7 mouse cellular contexts compared by ENCODE assay signal in the genomic region with DNA sequence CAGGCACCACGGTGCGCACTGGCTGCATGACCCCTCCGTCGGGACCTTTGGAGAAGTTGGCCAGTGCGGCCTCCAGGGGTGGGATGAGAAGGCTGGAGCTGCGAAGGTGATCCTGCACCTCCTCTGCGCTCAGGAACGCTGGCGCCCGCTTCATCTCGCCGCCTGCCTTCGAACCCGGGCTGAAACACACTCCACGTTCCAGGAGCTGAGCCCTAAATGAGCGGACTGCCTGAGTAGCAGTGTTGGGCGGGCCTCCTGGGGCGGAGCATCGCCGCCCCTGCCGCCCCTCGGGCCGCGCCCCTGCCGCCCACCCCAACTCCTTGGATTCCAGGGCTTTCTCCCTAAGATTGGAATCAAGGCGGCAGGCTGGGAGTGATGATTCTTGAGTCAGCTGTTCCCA. TPM values are rescaled to one million over a fixed set of nuclear protein-coding genes. Genes with fewer than 3 reads are reported as not detected.
DNase-seq lines count a peak whose midpoint lies in the region; ATAC-seq and TF ChIP-seq lines count a peak whose summit lies in the region.

Gene Crym, minus strand, starts transcription at position 341 of the 400 bp plus-strand sequence.

- peaks cover 9% of the 10 kb centered on the region for H3K4me1 ChIP-seq in lung, adult 2 months (ENCODE audit: control insufficient read depth, insufficient read depth, low read length)
- H3K4me1 ChIP-seq in forebrain, embryonic 13.5 days: peaks cover 7% of the 10 kb centered on the region
- H3K4me1 ChIP-seq in midbrain, embryonic 14.5 days (ENCODE audit: control insufficient read depth, insufficient read depth, low read length): no peaks in the 10 kb centered on the region

- TF ChIP-seq CTCF in lung, adult 2 months (IDR thresholded peaks at IDR 0.05; ENCODE audit: insufficient read depth, low read length): no peak

- H3K9me3 ChIP-seq in forebrain, embryonic 13.5 days (replicated peaks): no peaks in the 10 kb centered on the region
- no peaks in the 10 kb centered on the region for H3K9me3 ChIP-seq in midbrain, embryonic 14.5 days (ENCODE audit: control insufficient read depth, low read length)

- peak within 1 kb of the TSS; percentile 22 for H3K4me3 ChIP-seq in lung, adult 2 months (replicated peaks; ENCODE audit: extremely low read depth, low read depth, low read length)
- H3K4me3 ChIP-seq in forebrain, embryonic 13.5 days: peak within 1 kb of the TSS; percentile 16
- peak within 1 kb of the TSS; percentile 27 for H3K4me3 ChIP-seq in midbrain, embryonic 14.5 days (replicated peaks; ENCODE audit: low read depth, low read length)

- peak within 1 kb of the TSS; percentile 49 for H3K4me2 ChIP-seq in forebrain, embryonic 13.5 days
- H3K4me2 ChIP-seq in midbrain, embryonic 14.5 days (ENCODE audit: low read length): peak within 1 kb of the TSS; percentile 53

- WGBS in lung, adult 2 months: 6% methylated on average over 26 of the region's 26 CpGs
- WGBS in forebrain, embryonic 13.5 days: 3% methylated on average over 26 of the region's 26 CpGs
- WGBS in midbrain, embryonic 14.5 days: 3% methylated on average over 26 of the region's 26 CpGs

- ATAC-seq in forebrain, embryonic 13.5 days: no peak
- no peak for ATAC-seq in midbrain, embryonic 14.5 days (ENCODE audit: low FRiP score, low TSS enrichment)

- no peaks in the 10 kb centered on the region for H3K36me3 ChIP-seq in forebrain, embryonic 13.5 days (ENCODE audit: poor library complexity, severe bottlenecking)
- H3K36me3 ChIP-seq in midbrain, embryonic 14.5 days (ENCODE audit: control insufficient read depth, insufficient read depth, low read length): no peaks in the 10 kb centered on the region

- no peak within 1 kb of the TSS for H3K27ac ChIP-seq in forebrain, embryonic 13.5 days
- no peak within 1 kb of the TSS for H3K27ac ChIP-seq in midbrain, embryonic 14.5 days (replicated peaks; ENCODE audit: low read depth, low read length)

- no peak for TF ChIP-seq POLR2A in lung, adult 2 months (IDR thresholded peaks at IDR 0.05; ENCODE audit: borderline replicate concordance, extremely low read depth, low read depth, low read length)

- no peak within 1 kb of the TSS; the same call in 1 of the 2 replicates for H3K9ac ChIP-seq in forebrain, embryonic 13.5 days
- H3K9ac ChIP-seq in midbrain, embryonic 14.5 days (replicated peaks; ENCODE audit: low read length): peak within 1 kb of the TSS; percentile 43; the same call in 1 of the 2 replicates

- no peak for DNase-seq in lung, adult 2 months
- no peak for DNase-seq in lung, postnatal 14 days
- no peak for DNase-seq in layer of hippocampus, postnatal 14 days (ENCODE audit: low spot score in 2 of 2)
- no peak for DNase-seq in midbrain, embryonic 14.5 days
- no peak for DNase-seq in urinary bladder, adult 18-20 months (ENCODE audit: low spot score in 2 of 2)
- no peak for DNase-seq in gastrocnemius, postnatal 25 days

- H3K27me3 ChIP-seq in forebrain, embryonic 13.5 days: peaks cover 61% of the 10 kb centered on the region
- peaks cover 16% of the 10 kb centered on the region for H3K27me3 ChIP-seq in midbrain, embryonic 14.5 days (ENCODE audit: control insufficient read depth, insufficient read depth, low read length)

RNA-seq across cellular contexts. Expression of gene Crym, which starts in this region (rescaled TPM):
- 4.7 and 5.2 TPM in 2 replicates for polyA plus RNA-seq in lung, adult 2 months (2012; rRNA removed)
- 10.4 and 10.8 TPM in 2 replicates for polyA plus RNA-seq in forebrain, embryonic 13.5 days (2015; fragmentation: Nextera tagmentation; extraction: Ambion mirVana)
- total RNA-seq in layer of hippocampus, postnatal 14 days (2021): 100 to 1,000 TPM; 479 to 510 TPM
- polyA plus RNA-seq in midbrain, embryonic 14.5 days (2014; fragmentation: Nextera tagmentation; extraction: Ambion mirVana): 28.6 and 30.3 TPM in 2 replicates
- total RNA-seq in gastrocnemius, postnatal 25 days (2021): 1 to 10 TPM; 4.2 to 5.5 TPM

Comparison
In these comparisons a context has a peak if more than half of its experiments do, and no peak if none do; other contexts are left out.
1. RNA of gene Crym (total RNA-seq): 479 to 510 TPM in layer of hippocampus, postnatal 14 days; 4.2 to 5.5 TPM in gastrocnemius, postnatal 25 days; every median in the first group is over 10 times any median in the second.
2. Peak in every context shown above with its lines, with median percentiles within 50 percentile points of each other: H3K4me3 ChIP-seq.